Mouse (Mus musculus) forebrain, postnatal 0 days (tissue): ENCODE measurements around the gene Abr. TPM values are rescaled to one million over a fixed set of nuclear protein-coding genes. Genes with fewer than 3 reads are reported as not detected.
A peak's percentile ranks its signal among the peaks of the same experiment; 100 is the strongest.

Source experiments
- ATAC-seq: fragments of 200-750 bp; cut with Nextera tagmentation; 2 replicates; pipeline ENCODE4 v1.8.0; 2017; ENCODE audit warnings: mild to moderate bottlenecking, moderate library complexity
- DNase-seq: peaks from one replicate; pipeline ENCODE4 v3.0.0-alpha.2; 2015
- H3K27ac ChIP-seq: fragments of 300-500 bp; sonication (generic); 2 replicates; pipeline ENCODE4 v1.5.1; 2014; ENCODE audit warnings: low read depth, mild to moderate bottlenecking, antibody characterized with exemption, low read length, moderate library complexity, mixed read lengths
- H3K27me3 ChIP-seq: fragments of 300-500 bp; sonication (generic); 2 replicates; pipeline ENCODE4 v1.6.1; 2014; ENCODE audit warnings: mild to moderate bottlenecking, low read length, mixed read lengths; ENCODE audit not compliant: insufficient read depth
- H3K36me3 ChIP-seq: fragments of 300-500 bp; sonication (generic); 2 replicates; pipeline ENCODE4 v1.6.1; 2014; ENCODE audit warnings: mild to moderate bottlenecking, moderate library complexity; ENCODE audit not compliant: insufficient read depth
- H3K4me1 ChIP-seq: fragments of 300-500 bp; sonication (generic); 2 replicates; pipeline ENCODE4 v1.6.1; 2014; ENCODE audit warnings: antibody characterized with exemption; ENCODE audit not compliant: insufficient read depth
- H3K4me2 ChIP-seq: fragments of 300-500 bp; sonication (generic); 2 replicates; pipeline ENCODE4 v1.6.1; 2014; ENCODE audit warnings: low read depth, mild to moderate bottlenecking, moderate library complexity
- H3K4me3 ChIP-seq: fragments of 300-500 bp; sonication (generic); 2 replicates; pipeline ENCODE4 v1.5.1; 2014; ENCODE audit warnings: low read depth, low read length, mixed read lengths
- H3K9ac ChIP-seq: fragments of 300-500 bp; sonication (generic); 2 replicates; pipeline ENCODE4 v1.6.1; 2014; ENCODE audit warnings: mild to moderate bottlenecking
- H3K9me3 ChIP-seq: fragments of 300-500 bp; sonication (generic); 2 replicates; pipeline ENCODE4 v1.6.1; 2016; ENCODE audit warnings: low read length
- CTCF ChIP-seq: sonication (generic); IDR thresholded peaks from 2 replicates; pipeline ENCODE4 v1.5.1; 2016; ENCODE audit warnings: antibody characterized with exemption, control low read depth, low read depth
- WGBS: fragments of 180-500 bp; shearing (Covaris S2); extraction: QIAGEN DNeasy Blood & Tissue Kit; methylation state at CpG from one replicate; pipeline ENCODE4 v1.1.7; 2014; 5-methylcytosine and 5-hydroxymethylcytosine counted together
- polyA plus RNA-seq: library from polyadenylated mRNA; unstranded; fragments of >200 nt; fragmentation: Nextera tagmentation; extraction: Ambion mirVana; gene quantifications from 2 replicates; pipeline ENCODE4 v1.2.1, GENCODE M21; 2015
- total RNA-seq: library from RNA; depleted of rRNA; stranded (reverse); fragments of >200 nt; gene quantifications from 2 replicates; pipeline ENCODE4 v1.2.3, GENCODE M21; 2014

Abr gene
- total and polyA plus RNA-seq, 2 experiments from 2014 or later: 110 to 262 TPM

DNA sequence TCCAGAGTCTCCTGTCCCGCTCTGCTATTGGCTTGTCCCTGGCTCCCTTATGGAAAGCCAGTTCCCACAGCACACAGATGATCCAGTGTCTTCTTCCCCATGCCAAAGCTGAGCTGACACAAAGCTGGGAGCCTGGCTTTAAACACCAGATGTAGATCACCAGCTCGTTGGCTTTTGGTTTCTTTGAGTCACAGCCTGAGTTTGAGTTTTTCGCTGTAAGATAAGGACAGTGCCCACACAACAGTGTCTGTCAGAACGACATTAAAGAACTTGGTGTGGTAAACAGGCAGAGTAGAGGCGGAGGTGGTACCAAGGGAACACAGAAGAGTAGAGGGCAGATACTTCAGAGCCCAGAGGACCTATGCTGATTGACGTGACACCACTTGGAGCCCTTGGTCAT, 101.2 kb downstream of the Abr start:
- 90% methylated on average over 6 of the region's 6 CpGs for WGBS
- Histone ChIP-seq H3K9me3 (no peaks in the 10 kb centered on the region), H3K4me1 (peaks cover 9% of the 10 kb centered on the region; the same call in 1 of the 2 replicates), H3K27me3 (no peaks in the 10 kb centered on the region), H3K27ac (no peak overlapping the region), H3K9ac (no peak overlapping the region), H3K36me3 (no peaks in the 10 kb centered on the region), H3K4me2 (no peak overlapping the region), H3K4me3 (no peak overlapping the region)
- no peak for TF ChIP-seq CTCF
- no peak for ATAC-seq
- DNase-seq: no peak

- Histone ChIP-seq H3K4me1 (no peaks in the 10 kb centered on the region), H3K36me3 (no peaks in the 10 kb centered on the region), H3K27ac (no peak overlapping the region), H3K9ac (no peak overlapping the region), H3K9me3 (no peaks in the 10 kb centered on the region), H3K27me3 (no peaks in the 10 kb centered on the region), H3K4me2 (no peak overlapping the region), H3K4me3 (no peak overlapping the region)
- 89% methylated on average over 5 of the region's 5 CpGs for WGBS
- no peak for TF ChIP-seq CTCF
- ATAC-seq (no peak), DNase-seq (no peak)
Measured at GRCm38 (mm10) chr11:76518613-76519012, 103.5 kb downstream of the Abr start.

- Histone ChIP-seq H3K27me3 (no peaks in the 10 kb centered on the region), H3K9me3 (no peaks in the 10 kb centered on the region), H3K27ac (no peak overlapping the region), H3K4me1 (no peaks in the 10 kb centered on the region), H3K4me3 (no peak overlapping the region), H3K36me3 (no peaks in the 10 kb centered on the region), H3K9ac (no peak overlapping the region), H3K4me2 (no peak overlapping the region)
- ATAC-seq (no peak), DNase-seq (no peak)
- 89% methylated on average over 4 of the region's 4 CpGs for WGBS
- TF ChIP-seq CTCF: no peak
Measured at GRCm38 (mm10) chr11:76518125-76518524, 104.0 kb downstream of the Abr start.

DNA sequence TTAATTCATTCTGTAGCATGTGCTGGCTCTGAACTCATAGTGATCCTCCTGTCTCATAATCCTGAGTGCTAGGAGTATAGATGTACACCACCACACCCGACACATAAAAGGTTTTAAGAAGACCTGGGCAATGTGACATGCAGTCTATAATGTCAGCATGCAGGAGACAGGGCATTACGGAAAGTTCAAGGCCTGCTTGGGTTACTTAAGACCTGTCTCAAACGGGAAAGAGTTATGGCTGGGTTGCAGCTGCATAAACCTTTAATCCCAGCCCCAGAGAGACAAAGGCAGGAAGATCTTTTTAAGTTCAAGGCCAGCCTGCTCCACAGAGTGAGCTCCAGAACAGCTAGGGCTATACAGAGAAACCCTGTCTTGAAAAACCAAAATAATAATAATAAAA, 105.2 kb downstream of the Abr start:
- no peak overlapping the region for H3K9ac ChIP-seq
- no peak overlapping the region for H3K27ac ChIP-seq
- H3K36me3 ChIP-seq: no peaks in the 10 kb centered on the region
- no peaks in the 10 kb centered on the region for H3K4me1 ChIP-seq
- H3K9me3 ChIP-seq: no peaks in the 10 kb centered on the region
- TF ChIP-seq CTCF: no peak
- 72% methylated on average over 3 of the region's 3 CpGs for WGBS
- DNase-seq (no peak), ATAC-seq (no peak)
- H3K4me2 ChIP-seq: no peak overlapping the region
- no peak overlapping the region for H3K4me3 ChIP-seq
- no peaks in the 10 kb centered on the region for H3K27me3 ChIP-seq

GRCm38 (mm10) chr11:76515123-76515522, 107.0 kb downstream of the Abr start:
- H3K4me1 ChIP-seq: no peaks in the 10 kb centered on the region
- no peaks in the 10 kb centered on the region for H3K36me3 ChIP-seq
- ATAC-seq (no peak), DNase-seq (no peak)
- H3K27me3 ChIP-seq: no peaks in the 10 kb centered on the region
- H3K4me3 ChIP-seq: no peak overlapping the region
- no peaks in the 10 kb centered on the region for H3K9me3 ChIP-seq
- no peak for TF ChIP-seq CTCF
- no peak overlapping the region for H3K9ac ChIP-seq
- WGBS: 63% methylated on average over 11 of the region's 11 CpGs
- H3K27ac ChIP-seq: no peak overlapping the region
- no peak overlapping the region for H3K4me2 ChIP-seq

GRCm38 (mm10) chr11:76510977-76511376, 111.1 kb downstream of the Abr start:
- WGBS: 57% methylated on average over 4 of the region's 4 CpGs
- Histone ChIP-seq H3K4me3 (no peak overlapping the region), H3K4me1 (peaks cover 26% of the 10 kb centered on the region), H3K36me3 (no peaks in the 10 kb centered on the region), H3K27ac (no peak overlapping the region), H3K9ac (no peak overlapping the region), H3K4me2 (no peak overlapping the region), H3K27me3 (no peaks in the 10 kb centered on the region), H3K9me3 (no peaks in the 10 kb centered on the region)
- peak; percentile 37 for TF ChIP-seq CTCF
- DNase-seq (no peak), ATAC-seq (no peak)

GRCm38 (mm10) chr11:76509751-76510723, 112.1 kb downstream of the Abr start:
- TF ChIP-seq CTCF: no peak
- Histone ChIP-seq H3K4me1 (peaks cover 26% of the 10 kb centered on the region), H3K27me3 (no peaks in the 10 kb centered on the region), H3K27ac (peak overlapping the region; percentile 66), H3K9me3 (no peaks in the 10 kb centered on the region), H3K4me2 (no peak overlapping the region), H3K36me3 (no peaks in the 10 kb centered on the region), H3K4me3 (no peak overlapping the region), H3K9ac (no peak overlapping the region)
- DNase-seq: no peak
- WGBS: 81% methylated on average over 13 of the region's 13 CpGs
- ATAC-seq: no peak
